In the genomic region with DNA sequence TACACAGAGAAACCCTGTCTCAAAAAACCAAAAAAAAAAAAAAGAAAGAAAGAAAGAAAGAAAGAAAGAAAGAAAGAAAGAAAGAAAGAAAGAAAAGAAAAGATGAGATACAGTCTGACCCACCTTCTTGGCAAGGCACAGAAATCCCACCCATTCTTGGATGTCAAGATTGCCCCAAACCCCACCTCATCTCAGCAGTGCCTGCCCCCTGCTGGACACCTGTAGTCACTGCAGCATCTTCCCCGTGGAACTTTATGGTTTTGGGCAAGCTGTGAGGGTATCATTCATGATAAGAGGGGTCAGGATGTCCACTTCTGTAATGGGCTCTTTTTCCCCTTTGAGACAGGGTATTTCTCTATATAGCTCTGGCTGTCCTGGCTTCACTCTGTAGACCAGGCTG, we compare ENCODE assay signal across 1 mouse cellular context.
TF ChIP-seq lines count a peak whose summit lies in the region.

No protein-coding gene starts in this region.

TF ChIP-seq in MEL, 35 proteins besides CTCF, POLR2A, EP300 and RAD21:
- no peak for TF ChIP-seq MAZ (IDR thresholded peaks at IDR 0.05; ENCODE audit: low read depth, low read length)
- no peak for TF ChIP-seq GABPA (IDR thresholded peaks at IDR 0.05; ENCODE audit: low read depth, low read length)
- TF ChIP-seq MYB (IDR thresholded peaks at IDR 0.05; ENCODE audit: low read depth, low read length) = no peak
- no peak for TF ChIP-seq RCOR1 (IDR thresholded peaks at IDR 0.05; ENCODE audit: low read depth, low read length)
- TF ChIP-seq USF1 (IDR thresholded peaks at IDR 0.05; ENCODE audit: low read depth, low read length) = no peak
- no peak for TF ChIP-seq POLR2AphosphoS5 (IDR thresholded peaks at IDR 0.05; ENCODE audit: borderline replicate concordance, low read depth, low read length)
- TF ChIP-seq E2F4 (IDR thresholded peaks at IDR 0.05; ENCODE audit: borderline replicate concordance, low read depth, low read length) = no peak
- no peak for TF ChIP-seq MAFK (IDR thresholded peaks at IDR 0.05; ENCODE audit: borderline replicate concordance, low read depth, low read length)
- no peak for TF ChIP-seq POLR2AphosphoS2 (IDR thresholded peaks at IDR 0.05; ENCODE audit: low read length)
- TF ChIP-seq BHLHE40 (IDR thresholded peaks at IDR 0.05; ENCODE audit: borderline replicate concordance, low read depth, low read length) = no peak
- peak; percentile 54 for TF ChIP-seq SMC3 (IDR thresholded peaks at IDR 0.05; ENCODE audit: low read depth, low read length)
- TF ChIP-seq ZC3H11A (IDR thresholded peaks at IDR 0.05; ENCODE audit: low read depth, low read length) = 0 out of 2 replicates have a peak, but pooled peaks have one; percentile 14
- TF ChIP-seq ZKSCAN1 (IDR thresholded peaks at IDR 0.05; ENCODE audit: low read depth, low read length) = no peak
